Mouse (Mus musculus) embryonic facial prominence, embryonic 13.5 days (tissue): ENCODE data around the gene Prss16. TPM values are rescaled to one million over a fixed set of nuclear protein-coding genes. Genes with fewer than 3 reads are reported as not detected.

Experiments
- ATAC-seq: fragments of 200-750 bp; cut with Nextera tagmentation; 2 replicates; pipeline ENCODE4 v1.8.0; 2017; ENCODE audit warnings: low read depth; ENCODE audit not compliant: insufficient number of reproducible peaks, insufficient read depth, low FRiP score, low TSS enrichment
- H3K27ac ChIP-seq: fragments of 300-500 bp; sonication (generic); 2 replicates; pipeline ENCODE4 v1.5.1; 2015; ENCODE audit warnings: moderate library complexity, mild to moderate bottlenecking, inconsistent platforms
- H3K27me3 ChIP-seq: fragments of 300-500 bp; sonication (generic); 2 replicates; pipeline ENCODE4 v1.6.1; 2015; ENCODE audit warnings: mild to moderate bottlenecking, inconsistent platforms
- H3K36me3 ChIP-seq: fragments of 300-500 bp; sonication (generic); 2 replicates; pipeline ENCODE4 v1.6.1; 2015; ENCODE audit warnings: mild to moderate bottlenecking, inconsistent platforms
- H3K4me1 ChIP-seq: fragments of 300-500 bp; sonication (generic); 2 replicates; pipeline ENCODE4 v1.6.1; 2015; ENCODE audit warnings: inconsistent platforms
- H3K4me2 ChIP-seq: fragments of 300-500 bp; sonication (generic); 2 replicates; pipeline ENCODE4 v1.6.1; 2015; ENCODE audit warnings: moderate library complexity, mild to moderate bottlenecking, inconsistent platforms
- H3K4me3 ChIP-seq: fragments of 300-500 bp; sonication (generic); 2 replicates; pipeline ENCODE4 v1.5.1; 2015; ENCODE audit warnings: mild to moderate bottlenecking, inconsistent platforms
- H3K9ac ChIP-seq: fragments of 300-500 bp; sonication (generic); 2 replicates; pipeline ENCODE4 v1.6.1; 2015; ENCODE audit warnings: mild to moderate bottlenecking, inconsistent platforms
- H3K9me3 ChIP-seq: fragments of 300-500 bp; sonication (generic); 2 replicates; pipeline ENCODE4 v1.6.1; 2016; ENCODE audit warnings: inconsistent platforms
- WGBS: fragments of 180-500 bp; shearing (Covaris S2); methylation state at CpG from one replicate; pipeline ENCODE4 v1.1.7; 2015; ENCODE audit warnings: mixed read lengths; 5-methylcytosine and 5-hydroxymethylcytosine counted together
- polyA plus RNA-seq: library from polyadenylated mRNA; unstranded; fragments of >200 nt; fragmentation: Nextera tagmentation; extraction: Ambion mirVana; gene quantifications from 2 replicates; pipeline ENCODE4 v1.2.1, GENCODE M21; 2015

The Prss16 gene
- polyA plus RNA-seq, 1 experiment from 2014 or later: 1.2 TPM

- Histone ChIP-seq H3K9me3 (no peaks in the 10 kb centered on the region), H3K4me2 (peak overlapping the region; percentile 67), H3K27ac (no peak overlapping the region), H3K27me3 (peaks cover 49% of the 10 kb centered on the region), H3K9ac (peak overlapping the region; percentile 59), H3K4me1 (peaks cover 4% of the 10 kb centered on the region; the same call in 1 of the 2 replicates), H3K4me3 (peak overlapping the region; percentile 46), H3K36me3 (no peaks in the 10 kb centered on the region)
- ATAC-seq: no peak
- WGBS: under 1% methylated on average over 44 of the region's 44 CpGs
These were observed 10.6 kb upstream of the Prss16 start for GRCm38 (mm10) chr13:22019934-22020835.

GRCm38 (mm10) chr13:22015479-22016450 is 6.2 kb upstream of the Prss16 start:
- peaks cover 86% of the 10 kb centered on the region for H3K27me3 ChIP-seq
- no peaks in the 10 kb centered on the region for H3K9me3 ChIP-seq
- WGBS: 14% methylated on average over 27 of the region's 27 CpGs
- no peaks in the 10 kb centered on the region for H3K36me3 ChIP-seq
- ATAC-seq: no peak
- H3K27ac ChIP-seq: no peak overlapping the region
- no peak overlapping the region for H3K4me3 ChIP-seq
- no peak overlapping the region for H3K9ac ChIP-seq
- H3K4me1 ChIP-seq: peaks cover 10% of the 10 kb centered on the region
- H3K4me2 ChIP-seq: no peak overlapping the region

DNA sequence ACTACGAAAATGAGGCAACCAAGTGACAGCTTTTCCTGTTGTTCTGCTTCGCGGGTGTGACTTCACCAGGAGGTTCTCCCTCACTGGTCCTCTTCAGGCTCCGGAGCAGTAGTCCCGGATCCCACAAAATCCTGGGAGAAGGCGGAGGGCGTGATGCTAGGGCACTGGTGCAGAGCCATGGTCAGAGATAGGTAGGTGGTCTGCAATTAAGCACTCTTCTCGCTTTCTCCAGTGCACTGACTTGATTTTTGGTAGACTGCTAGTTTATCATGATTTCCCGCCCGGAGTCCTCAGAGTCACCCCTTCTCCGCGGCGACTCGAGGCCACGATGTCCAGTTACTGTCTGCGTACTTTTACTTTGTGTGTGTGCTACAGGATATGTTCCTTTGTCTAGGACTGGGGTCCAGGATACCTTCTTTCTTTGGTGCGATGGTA is 4.9 kb upstream of the Prss16 start:
- Histone ChIP-seq H3K9me3 (no peaks in the 10 kb centered on the region), H3K36me3 (no peaks in the 10 kb centered on the region), H3K27me3 (peaks cover 86% of the 10 kb centered on the region), H3K4me1 (peaks cover 6% of the 10 kb centered on the region; the same call in 1 of the 2 replicates), H3K9ac (no peak overlapping the region), H3K4me3 (peak overlapping the region; percentile 19), H3K27ac (no peak overlapping the region), H3K4me2 (peak overlapping the region; percentile 31)
- no peak for ATAC-seq
- WGBS: 20% methylated on average over 17 of the region's 17 CpGs

DNA sequence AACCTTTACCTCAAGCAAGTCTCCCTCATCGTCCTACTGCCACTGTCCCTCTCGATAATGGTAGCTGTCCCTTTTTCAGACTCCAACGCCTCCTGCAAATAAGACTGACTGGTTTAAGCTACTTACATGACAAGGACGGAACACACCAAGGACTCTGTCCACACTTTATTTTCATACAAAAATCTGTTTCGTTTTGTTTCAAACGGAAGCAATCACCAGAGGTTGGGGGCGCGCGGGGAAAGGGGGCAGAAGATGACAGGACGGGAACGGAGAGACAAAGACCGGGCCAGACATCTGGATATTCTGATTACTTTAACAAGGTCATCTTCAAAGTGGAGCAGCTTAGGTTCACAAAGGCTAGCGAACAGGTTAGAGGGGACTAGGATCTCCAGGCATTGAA is 4.2 kb upstream of the Prss16 start:
- Histone ChIP-seq H3K36me3 (no peaks in the 10 kb centered on the region), H3K4me2 (peak overlapping the region; percentile 31; the same call in 1 of the 2 replicates), H3K4me1 (peaks cover 6% of the 10 kb centered on the region; the same call in 1 of the 2 replicates), H3K27ac (no peak overlapping the region), H3K9me3 (no peaks in the 10 kb centered on the region), H3K27me3 (peaks cover 86% of the 10 kb centered on the region), H3K4me3 (no peak overlapping the region), H3K9ac (no peak overlapping the region)
- 23% methylated on average over 13 of the region's 13 CpGs for WGBS
- no peak for ATAC-seq

DNA sequence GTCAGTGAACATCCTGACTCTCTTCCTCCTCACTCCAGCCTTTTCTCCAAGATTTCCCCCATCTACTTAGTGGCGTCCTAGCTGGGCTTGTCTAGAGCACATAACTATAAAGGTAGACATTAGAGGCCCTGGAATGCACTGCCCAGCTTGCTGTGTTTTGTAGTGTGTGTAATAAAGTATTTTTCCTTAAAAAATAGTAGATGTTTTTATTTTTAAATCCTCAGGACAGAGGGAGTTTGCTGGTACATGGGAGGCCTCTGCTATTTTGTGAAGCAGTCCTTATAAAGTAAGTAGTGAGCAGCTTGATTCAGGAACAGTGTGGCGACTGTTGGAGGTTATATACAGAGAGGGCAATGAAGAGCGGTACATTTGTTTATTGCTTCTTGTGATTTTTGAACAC is 835 bp downstream of the Prss16 start:
- 77% methylated on average over 3 of the region's 3 CpGs for WGBS
- no peaks in the 10 kb centered on the region for H3K36me3 ChIP-seq
- H3K27ac ChIP-seq: no peak overlapping the region
- ATAC-seq: no peak
- H3K9me3 ChIP-seq: no peaks in the 10 kb centered on the region
- no peak overlapping the region for H3K9ac ChIP-seq
- peaks cover 18% of the 10 kb centered on the region for H3K4me1 ChIP-seq
- peaks cover 93% of the 10 kb centered on the region for H3K27me3 ChIP-seq
- H3K4me2 ChIP-seq: no peak overlapping the region
- no peak overlapping the region for H3K4me3 ChIP-seq

- no peak overlapping the region for H3K4me2 ChIP-seq
- no peak for ATAC-seq
- peaks cover 96% of the 10 kb centered on the region for H3K27me3 ChIP-seq
- H3K4me1 ChIP-seq: peaks cover 18% of the 10 kb centered on the region
- no peak overlapping the region for H3K4me3 ChIP-seq
- H3K9ac ChIP-seq: no peak overlapping the region
- H3K27ac ChIP-seq: no peak overlapping the region
- H3K36me3 ChIP-seq: no peaks in the 10 kb centered on the region
- 47% methylated on average over 7 of the region's 7 CpGs for WGBS
- H3K9me3 ChIP-seq: no peaks in the 10 kb centered on the region
These were observed 1.7 kb downstream of the Prss16 start for GRCm38 (mm10) chr13:22007872-22008271.

GRCm38 (mm10) chr13:22007121-22007510 is 2.4 kb downstream of the Prss16 start:
- H3K4me3 ChIP-seq: peak overlapping the region; percentile 59
- H3K9me3 ChIP-seq: no peaks in the 10 kb centered on the region
- no peaks in the 10 kb centered on the region for H3K36me3 ChIP-seq
- ATAC-seq: no peak
- H3K4me2 ChIP-seq: peak overlapping the region; percentile 95
- H3K9ac ChIP-seq: peak overlapping the region; percentile 55; the same call in 1 of the 2 replicates
- no peak overlapping the region for H3K27ac ChIP-seq
- H3K27me3 ChIP-seq: peaks cover 96% of the 10 kb centered on the region
- WGBS: 1% methylated on average over 18 of the region's 18 CpGs
- peaks cover 18% of the 10 kb centered on the region for H3K4me1 ChIP-seq

DNA sequence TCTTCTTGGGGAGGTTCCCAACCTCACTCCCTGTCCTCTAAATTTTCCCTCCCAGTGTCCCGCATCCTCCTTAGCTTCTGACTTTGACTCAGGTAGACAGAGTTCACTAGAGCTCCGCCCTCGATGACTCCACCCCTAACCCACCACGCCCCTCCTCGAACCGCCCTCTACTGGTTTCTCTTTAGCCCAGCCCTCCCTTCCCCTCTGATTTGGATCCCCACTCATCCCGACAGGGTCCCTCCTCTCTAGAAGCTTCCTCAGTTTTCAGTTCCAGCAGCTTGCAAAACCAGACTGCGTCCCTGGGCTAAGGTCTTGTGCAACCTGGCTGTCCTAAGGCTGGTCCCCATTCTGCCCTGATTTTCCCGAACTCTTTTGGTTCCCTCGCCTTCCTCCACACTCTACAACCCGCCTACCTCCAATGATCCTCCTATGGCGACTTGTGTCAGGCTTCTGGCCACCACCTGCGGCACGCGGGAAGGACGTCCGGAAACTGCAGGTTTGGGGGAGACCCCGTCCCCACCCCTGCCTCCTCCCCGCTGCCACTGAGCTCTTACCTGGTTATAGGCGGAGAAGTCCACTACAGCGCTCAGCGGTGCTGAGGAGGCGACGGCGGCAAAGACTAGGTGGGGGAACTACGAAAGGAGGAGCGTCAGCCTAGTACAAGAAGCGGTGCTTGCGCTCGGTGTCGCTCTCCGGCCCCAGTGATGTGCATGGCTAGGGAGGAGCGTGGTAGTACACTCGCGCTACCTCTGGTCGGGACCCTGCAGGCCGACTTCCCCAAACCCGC is 3.0 kb downstream of the Prss16 start:
- peak overlapping the region; percentile 59 for H3K4me3 ChIP-seq
- H3K9me3 ChIP-seq: no peaks in the 10 kb centered on the region
- peaks cover 98% of the 10 kb centered on the region for H3K27me3 ChIP-seq
- H3K4me1 ChIP-seq: peaks cover 18% of the 10 kb centered on the region
- ATAC-seq: peak; percentile 83
- no peaks in the 10 kb centered on the region for H3K36me3 ChIP-seq
- H3K9ac ChIP-seq: peak overlapping the region; percentile 68
- peak overlapping the region; percentile 95 for H3K4me2 ChIP-seq
- no peak overlapping the region for H3K27ac ChIP-seq
- WGBS: under 1% methylated on average over 38 of the region's 38 CpGs

- H3K4me2 ChIP-seq: peak overlapping the region; percentile 95
- under 1% methylated on average over 45 of the region's 45 CpGs for WGBS
- peaks cover 18% of the 10 kb centered on the region for H3K4me1 ChIP-seq
- peak overlapping the region; percentile 59 for H3K4me3 ChIP-seq
- H3K36me3 ChIP-seq: no peaks in the 10 kb centered on the region
- no peaks in the 10 kb centered on the region for H3K9me3 ChIP-seq
- peak; percentile 77 for ATAC-seq
- peaks cover 100% of the 10 kb centered on the region for H3K27me3 ChIP-seq
- peak overlapping the region; percentile 68 for H3K9ac ChIP-seq
- H3K27ac ChIP-seq: no peak overlapping the region
These were observed 3.8 kb downstream of the Prss16 start for GRCm38 (mm10) chr13:22005605-22006333.

- no peak for ATAC-seq
- Histone ChIP-seq H3K4me2 (no peak overlapping the region), H3K27me3 (peaks cover 100% of the 10 kb centered on the region), H3K9ac (no peak overlapping the region), H3K36me3 (no peaks in the 10 kb centered on the region), H3K4me1 (peaks cover 14% of the 10 kb centered on the region), H3K9me3 (no peaks in the 10 kb centered on the region), H3K27ac (no peak overlapping the region), H3K4me3 (no peak overlapping the region)
- WGBS: 20% methylated on average over 5 of the region's 5 CpGs
These were observed 7.7 kb downstream of the Prss16 start for GRCm38 (mm10) chr13:22001823-22002222.
